Mouse (Mus musculus) bone marrow macrophage, adult 2 months (primary cell): Measurements from ENCODE around the gene Slc25a33.

ENCODE experiments used
- CTCF ChIP-seq: IDR thresholded peaks from 2 replicates; pipeline ENCODE4 v1.5.1; 2012; ENCODE audit warnings: low read depth, mild to moderate bottlenecking, low read length, moderate library complexity
- POLR2A ChIP-seq: IDR thresholded peaks from 2 replicates; pipeline ENCODE4 v1.6.1; 2012; ENCODE audit warnings: mild to moderate bottlenecking, low read depth, low read length, borderline replicate concordance

- TF ChIP-seq CTCF (no peak), POLR2A (no peak)
These were observed 15.5 kb upstream of the Slc25a33 start for GRCm38 (mm10) chr4:149789421-149790194.
